Mouse (Mus musculus) macrophage (primary cell): ENCODE results near the gene Gm6309. TPM values are rescaled to one million over a fixed set of nuclear protein-coding genes. Genes with fewer than 3 reads are reported as not detected.
"Not testable (repeated sequence)": the region's sequence is repeated elsewhere in the genome, so short reads cannot be mapped to it uniquely, and the experiment has no call there.

ENCODE experiments used
- H3K27ac ChIP-seq: fragments of 350-480 bp; formaldehyde crosslinking; 2 replicates; pipeline ENCODE4 v1.9.0; 2021
- H3K36me3 ChIP-seq: fragments of 350-480 bp; formaldehyde crosslinking; 2 replicates; pipeline ENCODE4 v1.9.0; 2021; ENCODE audit errors: inconsistent target
- H3K4me3 ChIP-seq: fragments of 350-480 bp; formaldehyde crosslinking; 2 replicates; pipeline ENCODE4 v1.9.0; 2021; ENCODE audit errors: inconsistent target
- H3K79me2 ChIP-seq: fragments of 350-480 bp; formaldehyde crosslinking; 2 replicates; pipeline ENCODE4 v1.9.0; 2021; ENCODE audit errors: inconsistent target
- WGBS: methylation state at CpG from one replicate; pipeline ENCODE4 v1.1.7; 2026; ENCODE audit warnings: inconsistent platforms; ENCODE audit not compliant: missing documents; 5-methylcytosine and 5-hydroxymethylcytosine counted together
- polyA plus RNA-seq: library from polyadenylated mRNA; stranded (reverse); fragments of 250-400 nt; gene quantifications from 3 replicates; pipeline ENCODE4 v1.2.4, GENCODE M21; 2018; ENCODE audit warnings: inconsistent platforms
- total RNA-seq, 78 experiments: library from RNA; depleted of rRNA; stranded (reverse); fragments of 250-400 nt; gene quantifications; 1 replicate in 9 of 78; 2 replicates in 24 of 78; 3 replicates in 43 of 78; 4 replicates in 2 of 78; pipeline ENCODE4 v1.2.4; 2018; ENCODE audit warnings: inconsistent platforms in 56 of 78

Gm6309 gene
- not detected for total RNA-seq (2018; cell fraction: chromatin; rRNA removed)
- total RNA-seq (2018; cell fraction: cytosol; rRNA removed): not detected
- not detected for total RNA-seq (2018; cell fraction: nucleus; rRNA removed)
- not detected in 3 replicates for polyA plus RNA-seq

DNA sequence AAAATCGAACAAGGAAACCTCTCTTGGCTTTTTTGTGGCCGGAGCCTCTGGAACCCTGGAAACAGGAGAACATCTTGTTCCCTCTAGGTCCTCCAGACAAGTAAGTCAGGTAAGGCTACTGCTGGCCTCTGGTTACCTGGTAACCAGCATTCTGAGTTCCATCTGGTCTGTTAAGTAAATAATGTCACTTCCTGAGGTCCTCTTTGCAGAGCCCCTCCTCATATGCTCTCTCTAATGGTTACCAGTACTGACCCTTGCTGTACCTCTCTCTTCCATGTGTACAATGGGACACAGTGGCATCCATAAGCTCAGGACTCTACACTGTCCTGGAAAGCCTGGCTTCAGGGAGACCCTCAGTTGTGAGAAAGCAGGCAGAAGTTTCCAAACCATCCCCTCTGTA is at the start of gene Gm6309:
Gene Gm6309 (minus strand): TSS at position 101 of the 400 bp plus-strand sequence.
- not testable (repeated sequence) for H3K27ac ChIP-seq, H3K4me3 ChIP-seq, H3K36me3 ChIP-seq, H3K79me2 ChIP-seq
- WGBS: 86% methylated on average over 2 of the region's 2 CpGs

DNA sequence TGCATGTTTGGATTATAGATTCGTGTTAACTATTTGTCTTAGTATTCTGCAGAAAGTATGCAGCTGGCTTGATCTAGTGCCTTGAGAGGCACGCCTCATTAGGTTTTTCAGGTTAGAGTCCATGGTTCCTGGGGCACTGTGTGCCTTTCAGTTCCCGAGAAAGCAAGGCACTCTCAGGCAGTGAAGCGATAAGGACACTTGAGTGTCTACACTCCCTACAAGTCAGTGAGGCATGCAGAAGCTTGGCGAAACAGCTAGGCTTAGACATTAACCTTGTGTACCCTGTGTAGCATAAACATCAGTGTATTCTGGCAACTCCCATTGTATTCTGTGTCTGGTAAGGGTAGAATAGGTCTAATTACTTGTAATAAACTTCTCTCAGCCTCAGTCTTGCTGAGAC is 35.0 kb upstream of the Gm6309 start:
- Histone ChIP-seq H3K79me2 (no peaks in the 10 kb centered on the region), H3K27ac (no peak overlapping the region), H3K36me3 (peaks cover 61% of the 10 kb centered on the region), H3K4me3 (no peak overlapping the region)
- 96% methylated on average over 5 of the region's 5 CpGs for WGBS

DNA sequence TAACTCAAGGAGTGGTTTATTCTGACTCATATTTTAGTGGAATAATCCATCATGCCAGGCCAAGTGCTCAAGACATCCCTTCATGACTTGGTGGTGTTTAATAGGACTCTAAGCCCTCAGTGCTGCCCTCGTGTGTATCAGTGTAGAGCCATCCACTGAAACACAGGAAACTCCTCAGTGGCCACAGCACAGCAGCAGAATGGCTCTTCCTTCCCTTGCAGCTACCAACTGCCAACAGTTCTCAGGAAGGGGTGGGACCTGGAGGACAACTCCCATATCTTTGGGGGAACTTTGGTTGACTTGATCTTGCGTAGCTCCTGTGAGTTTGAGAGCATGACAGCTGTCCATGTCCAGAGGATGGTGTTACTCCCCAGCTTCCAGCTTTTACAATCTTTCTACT is 33.4 kb upstream of the Gm6309 start:
- Histone ChIP-seq H3K36me3 (peaks cover 46% of the 10 kb centered on the region), H3K79me2 (no peaks in the 10 kb centered on the region), H3K27ac (no peak overlapping the region), H3K4me3 (no peak overlapping the region)
- 50% methylated on average over 2 of the region's 2 CpGs for WGBS

DNA sequence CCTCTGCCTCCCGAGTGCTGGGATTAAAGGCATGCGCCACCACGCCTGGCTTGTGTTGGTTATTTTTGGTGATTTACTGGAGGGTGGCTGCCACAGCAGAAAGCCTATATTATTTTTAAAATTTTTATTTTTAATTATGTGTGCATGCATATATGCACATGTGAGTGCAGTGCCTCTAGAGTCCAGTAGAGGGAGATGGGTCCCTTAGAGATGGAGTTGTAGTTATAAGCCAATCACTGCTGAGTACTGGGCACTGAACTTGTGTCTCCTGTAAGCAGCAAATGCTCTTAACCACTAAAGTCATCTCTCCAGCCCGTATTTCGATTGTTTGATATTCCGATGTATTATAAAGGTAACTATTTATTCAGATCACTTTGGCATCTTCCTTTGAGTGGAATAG is 30.1 kb upstream of the Gm6309 start:
- 97% methylated on average over 5 of the region's 6 CpGs for WGBS
- Histone ChIP-seq H3K36me3 (peaks cover 14% of the 10 kb centered on the region; the same call in 1 of the 2 replicates), H3K79me2 (no peaks in the 10 kb centered on the region), H3K27ac (no peak overlapping the region), H3K4me3 (no peak overlapping the region)

DNA sequence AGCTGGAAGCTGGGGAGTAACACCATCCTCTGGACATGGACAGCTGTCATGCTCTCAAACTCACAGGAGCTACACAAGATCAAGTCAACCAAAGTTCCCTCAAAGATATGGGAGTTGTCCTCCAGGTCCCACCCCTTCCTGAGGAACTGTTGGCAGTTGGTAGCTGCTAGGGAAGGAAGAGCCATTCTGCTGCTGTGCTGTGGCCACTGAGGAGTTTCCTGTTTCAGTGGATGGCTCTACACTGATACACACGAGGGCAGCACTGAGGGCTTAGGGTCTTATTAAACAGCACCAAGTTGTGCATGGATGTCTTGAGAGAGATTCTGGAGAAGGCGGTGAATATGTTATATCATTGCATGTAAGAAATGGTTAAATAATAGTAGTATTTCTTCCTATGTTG is 29.0 kb upstream of the Gm6309 start:
- Histone ChIP-seq H3K27ac (no peak overlapping the region), H3K4me3 (no peak overlapping the region), H3K79me2 (no peaks in the 10 kb centered on the region), H3K36me3 (peaks cover 3% of the 10 kb centered on the region; the same call in 1 of the 2 replicates)
- WGBS: 60% methylated on average over 2 of the region's 2 CpGs

DNA sequence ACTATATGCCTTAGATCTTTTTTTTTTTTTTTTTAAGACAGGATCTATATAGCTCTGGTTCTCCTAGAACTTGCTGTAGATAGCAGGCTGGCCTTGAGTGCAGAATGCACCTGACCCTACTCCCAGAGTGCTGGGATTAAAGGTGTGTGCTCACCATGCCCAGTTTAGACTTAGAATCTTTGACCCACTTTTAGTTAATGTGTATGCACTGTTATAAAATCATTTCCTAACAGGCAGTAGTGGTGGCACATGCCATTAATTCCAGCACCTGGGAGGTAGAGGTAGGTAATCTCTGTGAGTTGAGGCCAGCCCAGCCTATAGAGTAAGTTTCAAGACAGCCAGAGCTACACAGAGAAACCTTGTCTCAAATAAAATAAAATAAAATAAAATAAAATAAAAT is 28.6 kb upstream of the Gm6309 start:
- Histone ChIP-seq H3K4me3 (no peak overlapping the region), H3K27ac (no peak overlapping the region), H3K79me2 (no peaks in the 10 kb centered on the region), H3K36me3 (no peaks in the 10 kb centered on the region; the same call in 1 of the 2 replicates)

DNA sequence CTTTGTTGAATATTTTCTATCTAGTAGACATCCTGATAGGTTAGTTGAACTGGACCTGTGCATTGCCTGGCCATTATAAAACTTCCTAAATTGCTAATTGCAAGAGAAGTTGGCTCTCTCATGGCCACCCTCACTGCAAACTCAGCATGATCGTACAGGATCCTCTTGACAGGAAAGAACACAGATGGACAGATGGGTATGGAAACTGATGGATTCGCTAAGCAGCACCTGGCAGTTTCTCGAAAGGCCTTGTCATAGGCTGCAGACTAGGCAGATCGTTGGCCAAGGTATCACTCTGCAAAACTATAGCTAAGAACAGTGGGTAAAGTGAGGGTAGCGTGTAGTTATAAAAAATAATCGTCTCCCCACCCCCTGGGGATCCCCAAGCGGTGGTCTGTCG is 22.8 kb upstream of the Gm6309 start:
- Histone ChIP-seq H3K27ac (no peak overlapping the region), H3K36me3 (no peaks in the 10 kb centered on the region), H3K79me2 (no peaks in the 10 kb centered on the region), H3K4me3 (no peak overlapping the region)
- 91% methylated on average over 8 of the region's 8 CpGs for WGBS

DNA sequence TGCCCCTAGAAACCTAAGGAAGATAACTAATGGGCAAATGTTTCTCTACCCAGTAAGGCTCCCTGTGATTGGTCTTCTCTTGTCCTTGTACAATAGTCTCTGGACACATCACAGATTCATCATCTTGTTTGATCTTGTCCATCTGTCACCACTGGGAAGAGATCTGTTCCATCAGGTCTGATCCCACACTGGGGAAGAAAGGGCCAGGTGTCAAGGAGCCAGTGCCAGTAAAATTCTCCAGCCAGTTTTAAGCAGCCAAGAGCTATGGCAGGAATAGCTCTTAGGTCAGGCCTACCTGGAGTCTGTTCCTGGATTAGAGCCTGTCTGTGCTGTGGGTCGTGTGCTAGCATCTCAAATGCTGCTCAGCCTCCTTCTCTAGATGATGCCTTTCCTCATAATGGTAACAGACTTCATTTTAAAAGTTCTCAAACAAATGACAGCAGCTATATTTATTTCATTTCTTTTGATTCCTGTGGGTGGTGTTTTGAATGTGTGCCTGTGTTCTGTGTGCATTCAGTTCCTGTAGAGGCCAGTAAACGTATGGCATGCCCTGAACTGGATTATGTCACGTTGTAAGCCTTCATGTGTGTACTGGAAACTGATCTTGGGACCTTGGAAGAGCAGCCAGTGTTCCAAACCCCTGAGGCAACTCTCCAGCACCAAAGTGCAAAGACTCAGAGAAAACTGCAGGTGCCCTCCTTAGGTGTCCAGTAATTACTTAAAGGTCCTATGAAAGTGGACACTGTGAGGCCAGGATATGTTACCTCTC is 20.2 kb upstream of the Gm6309 start:
- no peak overlapping the region for H3K4me3 ChIP-seq
- WGBS: 95% methylated on average over 3 of the region's 3 CpGs
- H3K79me2 ChIP-seq: no peaks in the 10 kb centered on the region
- H3K27ac ChIP-seq: no peak overlapping the region
- no peaks in the 10 kb centered on the region for H3K36me3 ChIP-seq

DNA sequence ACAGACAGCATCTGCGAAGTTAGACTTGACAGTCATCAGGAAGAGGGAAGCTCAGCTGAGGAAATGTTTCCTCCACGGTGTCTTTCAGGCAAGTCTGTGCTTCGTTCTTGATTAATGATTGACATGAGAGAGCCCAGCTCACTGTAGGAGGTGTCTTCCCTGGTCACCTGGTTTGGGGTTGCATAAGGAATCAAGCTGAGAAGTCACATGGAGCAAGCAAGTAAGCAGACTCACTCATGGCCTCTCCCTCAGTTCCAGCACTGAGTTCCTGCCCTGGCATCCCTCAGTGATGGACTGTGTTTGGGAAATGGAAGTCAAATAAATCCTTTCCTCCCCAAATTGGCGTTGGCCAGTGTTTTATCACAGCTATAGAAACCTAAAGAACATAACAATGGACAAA is 19.6 kb upstream of the Gm6309 start:
- Histone ChIP-seq H3K79me2 (no peaks in the 10 kb centered on the region), H3K36me3 (no peaks in the 10 kb centered on the region), H3K27ac (no peak overlapping the region), H3K4me3 (no peak overlapping the region)
- 66% methylated on average over 4 of the region's 4 CpGs for WGBS

DNA sequence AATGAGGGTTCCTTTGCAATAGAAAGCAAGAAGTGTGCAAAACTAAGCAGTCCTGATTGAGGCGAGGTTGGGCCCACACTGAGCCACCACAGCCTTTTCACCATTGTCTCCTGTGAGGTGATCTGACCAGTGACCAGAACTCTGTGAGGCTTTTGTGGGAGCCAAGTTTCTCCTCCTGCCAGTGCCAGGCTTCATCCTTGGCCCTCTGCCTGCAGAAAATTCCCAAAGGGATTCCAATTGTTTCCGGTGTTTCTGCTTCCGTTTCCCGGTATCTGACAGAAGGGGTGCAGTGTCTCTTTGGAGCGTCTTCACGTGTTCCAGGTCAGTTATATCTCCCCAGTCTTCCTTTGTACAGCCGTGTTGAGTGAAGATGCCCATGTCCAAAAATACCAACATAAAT is 18.2 kb upstream of the Gm6309 start:
- Histone ChIP-seq H3K4me3 (no peak overlapping the region), H3K36me3 (no peaks in the 10 kb centered on the region), H3K27ac (no peak overlapping the region), H3K79me2 (no peaks in the 10 kb centered on the region)
- WGBS: 87% methylated on average over 7 of the region's 7 CpGs

DNA sequence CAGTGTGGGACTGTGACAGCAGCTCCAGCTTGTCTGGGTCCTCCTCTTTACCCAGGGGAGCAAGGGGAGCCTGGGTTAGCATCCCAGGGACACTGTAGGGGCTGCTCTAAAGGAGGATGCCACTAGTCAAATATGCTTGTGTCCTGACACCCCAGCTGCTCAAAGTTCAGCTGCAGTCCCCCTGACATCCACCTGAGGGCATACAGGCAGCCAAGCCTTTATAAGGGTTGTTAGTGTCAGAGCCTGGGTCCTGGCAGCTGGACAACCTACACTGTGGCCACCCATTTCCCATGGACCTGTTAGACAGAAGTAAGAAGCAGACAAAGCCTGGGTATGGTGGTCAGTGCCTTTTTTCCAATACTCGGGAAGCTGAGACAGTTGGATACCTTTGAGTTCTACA is 17.6 kb upstream of the Gm6309 start:
- no peak overlapping the region for H3K4me3 ChIP-seq
- 94% methylated on average over 1 of the region's 1 CpGs for WGBS
- H3K27ac ChIP-seq: no peak overlapping the region
- no peaks in the 10 kb centered on the region for H3K79me2 ChIP-seq
- H3K36me3 ChIP-seq: no peaks in the 10 kb centered on the region

DNA sequence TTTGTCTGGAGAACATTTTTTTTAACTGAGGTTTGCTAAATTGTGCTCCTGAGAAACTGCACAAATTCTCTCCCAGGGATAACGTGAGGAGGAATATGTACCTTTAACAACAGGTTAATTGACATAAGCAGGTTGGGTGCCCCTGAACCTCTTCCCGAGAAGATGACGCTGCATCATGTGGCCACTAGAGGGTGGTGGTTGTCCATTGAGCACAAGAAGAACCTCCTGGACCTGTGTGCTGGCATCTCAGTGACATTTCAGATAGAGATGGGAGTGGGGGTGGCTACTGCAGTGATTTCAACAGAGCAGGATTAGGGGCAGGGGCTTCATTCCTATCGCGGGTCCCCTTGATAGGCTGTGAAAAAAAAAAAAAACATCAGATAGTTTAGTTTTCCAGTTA is 16.9 kb upstream of the Gm6309 start:
- not testable (repeated sequence) for H3K27ac ChIP-seq, H3K79me2 ChIP-seq, H3K36me3 ChIP-seq, H3K4me3 ChIP-seq
- WGBS: 27% methylated on average over 5 of the region's 5 CpGs

DNA sequence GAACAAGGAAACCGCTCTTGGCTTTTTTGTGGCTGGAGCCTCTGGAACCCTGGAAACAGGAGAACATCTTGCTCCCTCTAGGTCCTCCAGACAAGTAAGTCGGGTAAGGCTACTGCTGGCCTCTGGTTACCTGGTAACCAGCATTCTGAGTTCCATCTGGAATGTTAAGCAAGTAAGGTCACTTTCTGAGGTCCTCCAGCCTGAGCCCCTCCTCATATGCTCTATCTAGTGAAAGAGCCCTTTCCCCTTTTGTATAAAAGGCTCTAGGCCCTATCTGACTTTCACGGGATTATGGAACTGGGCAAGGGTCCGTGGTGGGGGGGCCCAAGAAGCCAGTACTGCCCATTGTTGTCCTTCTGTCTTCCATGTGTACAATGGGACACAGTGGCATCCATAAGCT is 14.7 kb upstream of the Gm6309 start, which contains the start of gene 1700001J03Rik:
Gene 1700001J03Rik (minus strand): TSS at position 101 of the 400 bp plus-strand sequence.
- H3K79me2 ChIP-seq, H3K36me3 ChIP-seq, H3K4me3 ChIP-seq, H3K27ac ChIP-seq: not testable (repeated sequence)
- WGBS: 87% methylated on average over 4 of the region's 4 CpGs

DNA sequence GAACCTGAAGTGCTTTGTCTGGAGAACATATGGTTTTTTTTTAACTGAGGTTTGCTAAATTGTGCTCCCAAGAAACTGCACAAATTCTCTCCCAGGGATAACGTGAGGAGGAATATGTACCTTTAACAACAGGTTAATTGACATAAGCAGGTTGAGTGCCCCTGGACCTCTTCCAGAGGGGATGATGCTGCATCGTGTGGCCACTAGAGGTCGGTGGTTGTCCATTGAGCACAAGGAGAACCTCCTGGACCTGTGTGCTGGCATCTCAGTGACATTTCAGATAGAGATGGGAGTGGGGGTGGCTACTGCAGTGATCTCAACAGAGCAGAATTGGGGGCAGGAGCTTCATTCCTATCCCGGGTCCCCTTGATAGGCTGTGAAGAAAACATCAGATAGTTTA is 2.2 kb upstream of the Gm6309 start:
- H3K4me3 ChIP-seq, H3K36me3 ChIP-seq, H3K27ac ChIP-seq, H3K79me2 ChIP-seq: not testable (repeated sequence)
- WGBS: 49% methylated on average over 4 of the region's 4 CpGs

DNA sequence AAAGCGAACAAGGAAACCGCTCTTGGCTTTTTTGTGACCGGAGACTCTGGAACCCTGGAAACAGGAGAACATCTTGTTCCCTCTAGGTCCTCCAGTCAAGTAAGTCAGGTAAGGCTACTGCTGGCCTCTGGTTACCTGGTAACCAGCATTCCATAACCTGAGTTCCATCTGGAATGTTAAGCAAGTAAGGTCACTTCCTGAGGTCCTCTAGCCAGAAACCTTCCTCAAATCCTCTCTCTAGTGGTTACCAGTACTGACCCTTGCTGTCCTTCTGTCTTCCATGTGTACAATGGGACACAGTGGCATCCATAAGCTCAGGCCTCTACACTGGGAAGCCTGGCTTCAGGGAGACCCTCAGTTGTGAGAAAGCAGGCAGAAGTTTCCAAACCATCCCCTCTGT is 10.1 kb downstream of the Gm6309 start, which contains the start of gene Gm5565:
Gene Gm5565 (minus strand): TSS at position 101 of the 400 bp plus-strand sequence.
- H3K27ac ChIP-seq, H3K4me3 ChIP-seq, H3K79me2 ChIP-seq, H3K36me3 ChIP-seq: not testable (repeated sequence)
- 91% methylated on average over 3 of the region's 3 CpGs for WGBS

DNA sequence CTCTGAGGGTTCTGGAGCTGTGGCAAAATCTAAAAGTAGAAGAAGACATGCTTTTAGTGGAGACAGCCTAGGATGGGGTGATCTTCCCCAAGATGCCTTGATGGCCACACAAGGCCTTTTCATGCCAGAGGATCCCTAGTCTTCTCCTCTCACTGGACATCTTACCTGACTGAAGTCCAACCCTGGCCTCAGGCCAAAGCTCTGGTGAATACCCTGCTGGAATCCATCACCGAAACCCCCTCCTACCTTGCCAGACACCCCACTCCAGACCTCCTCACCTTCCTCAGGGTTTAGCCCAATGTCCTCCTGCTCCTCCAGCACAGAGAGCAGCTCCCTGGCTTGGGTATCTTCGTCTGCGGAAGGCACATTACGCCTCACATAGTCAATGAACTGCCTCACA is 12.2 kb downstream of the Gm6309 start:
- not testable (repeated sequence) for H3K79me2 ChIP-seq, H3K27ac ChIP-seq, H3K4me3 ChIP-seq, H3K36me3 ChIP-seq
- 90% methylated on average over 4 of the region's 4 CpGs for WGBS
